Mouse (Mus musculus): ENCODE results near the gene Gm42669. TPM values are rescaled to one million over a fixed set of nuclear protein-coding genes. Genes with fewer than 3 reads are reported as not detected.
A peak's percentile ranks its signal among the peaks of the same experiment; 100 is the strongest.

The Gm42669 gene
- total and polyA plus RNA-seq, 2 experiments from 2014 or later: 0.66 to 0.72 TPM

GRCm38 (mm10) chr5:107480194-107480593 lies 27.2 kb upstream of the Gm42669 start:
- Histone ChIP-seq H3K27ac (ENCODE audit: low read depth, low read length) (no peak overlapping the region), H3K4me1 (ENCODE audit: insufficient read depth, low read length) (no peaks in the 10 kb centered on the region), H3K4me3 (ENCODE audit: low read depth, low read length) (no peak overlapping the region), H3K36me3 (ENCODE audit: insufficient read depth, low read length) (no peaks in the 10 kb centered on the region), H3K9me3 (ENCODE audit: low read length) (no peaks in the 10 kb centered on the region), H3K4me2 (ENCODE audit: low read depth, low read length, poor library complexity, severe bottlenecking) (no peak overlapping the region), H3K27me3 (ENCODE audit: insufficient read depth, low read length) (no peaks in the 10 kb centered on the region), H3K9ac (replicated peaks; ENCODE audit: low read length, poor library complexity, severe bottlenecking) (no peak overlapping the region)
- ATAC-seq (ENCODE audit: low FRiP score) (no peak), DNase-seq (ENCODE audit: low spot score) (no peak)
- TF ChIP-seq CTCF (IDR thresholded peaks at IDR 0.05): no peak
- 94% methylated on average over 2 of the region's 2 CpGs for WGBS

- no peak for ATAC-seq (ENCODE audit: low FRiP score)
- WGBS: 78% methylated on average over 4 of the region's 4 CpGs
- no peak for DNase-seq (ENCODE audit: low spot score)
- no peaks in the 10 kb centered on the region for H3K9me3 ChIP-seq (ENCODE audit: low read length)
- H3K36me3 ChIP-seq (ENCODE audit: insufficient read depth, low read length): no peaks in the 10 kb centered on the region; the same call in 1 of the 2 replicates
- no peak overlapping the region for H3K4me3 ChIP-seq (ENCODE audit: low read depth, low read length)
- no peak overlapping the region for H3K27ac ChIP-seq (ENCODE audit: low read depth, low read length)
- TF ChIP-seq CTCF (IDR thresholded peaks at IDR 0.05): no peak
- H3K4me2 ChIP-seq (ENCODE audit: low read depth, low read length, poor library complexity, severe bottlenecking): no peak overlapping the region
- no peaks in the 10 kb centered on the region for H3K4me1 ChIP-seq (ENCODE audit: insufficient read depth, low read length)
- H3K27me3 ChIP-seq (ENCODE audit: insufficient read depth, low read length): no peaks in the 10 kb centered on the region
- no peak overlapping the region for H3K9ac ChIP-seq (replicated peaks; ENCODE audit: low read length, poor library complexity, severe bottlenecking)
These were observed 18.4 kb upstream of the Gm42669 start for GRCm38 (mm10) chr5:107488996-107489395.

GRCm38 (mm10) chr5:107491036-107491435 lies 16.4 kb upstream of the Gm42669 start:
- no peak overlapping the region for H3K9ac ChIP-seq (replicated peaks; ENCODE audit: low read length, poor library complexity, severe bottlenecking)
- H3K4me2 ChIP-seq (ENCODE audit: low read depth, low read length, poor library complexity, severe bottlenecking): no peak overlapping the region
- H3K27me3 ChIP-seq (ENCODE audit: insufficient read depth, low read length): no peaks in the 10 kb centered on the region
- TF ChIP-seq CTCF (IDR thresholded peaks at IDR 0.05): no peak
- H3K4me3 ChIP-seq (ENCODE audit: low read depth, low read length): no peak overlapping the region
- WGBS: 76% methylated on average over 9 of the region's 9 CpGs
- no peaks in the 10 kb centered on the region for H3K9me3 ChIP-seq (ENCODE audit: low read length)
- H3K27ac ChIP-seq (ENCODE audit: low read depth, low read length): no peak overlapping the region
- DNase-seq (ENCODE audit: low spot score): no peak
- H3K4me1 ChIP-seq (ENCODE audit: insufficient read depth, low read length): no peaks in the 10 kb centered on the region
- no peak for ATAC-seq (ENCODE audit: low FRiP score)
- H3K36me3 ChIP-seq (ENCODE audit: insufficient read depth, low read length): no peaks in the 10 kb centered on the region; the same call in 1 of the 2 replicates

GRCm38 (mm10) chr5:107492471-107492870 lies 14.9 kb upstream of the Gm42669 start:
- ATAC-seq (ENCODE audit: low FRiP score) (no peak), DNase-seq (ENCODE audit: low spot score) (no peak)
- Histone ChIP-seq H3K4me3 (ENCODE audit: low read depth, low read length) (no peak overlapping the region), H3K27ac (ENCODE audit: low read depth, low read length) (no peak overlapping the region), H3K9me3 (ENCODE audit: low read length) (no peaks in the 10 kb centered on the region), H3K36me3 (ENCODE audit: insufficient read depth, low read length) (no peaks in the 10 kb centered on the region; the same call in 1 of the 2 replicates), H3K9ac (replicated peaks; ENCODE audit: low read length, poor library complexity, severe bottlenecking) (no peak overlapping the region), H3K4me1 (ENCODE audit: insufficient read depth, low read length) (no peaks in the 10 kb centered on the region), H3K27me3 (ENCODE audit: insufficient read depth, low read length) (no peaks in the 10 kb centered on the region), H3K4me2 (ENCODE audit: low read depth, low read length, poor library complexity, severe bottlenecking) (no peak overlapping the region)
- WGBS: 87% methylated on average over 2 of the region's 2 CpGs
- TF ChIP-seq CTCF (IDR thresholded peaks at IDR 0.05): no peak

DNA sequence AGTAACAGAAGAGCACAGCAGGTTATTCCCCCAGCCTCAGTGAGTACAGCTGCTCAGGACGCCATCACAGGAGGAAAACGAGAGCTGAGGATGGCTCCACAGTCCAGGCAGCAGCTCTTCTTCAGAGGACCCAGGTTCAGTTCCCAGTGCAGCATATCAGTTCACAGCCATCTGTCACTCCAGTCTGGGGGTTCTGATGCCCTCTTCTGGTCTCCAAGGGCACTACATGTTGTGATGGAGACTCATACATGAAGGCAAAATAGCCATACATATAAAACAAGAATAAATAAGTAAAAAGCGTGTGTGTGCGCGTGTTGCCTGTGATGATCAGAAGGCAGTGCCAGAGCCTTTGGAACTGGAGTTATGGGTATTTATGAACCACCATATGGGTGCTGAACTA lies 12.7 kb upstream of the Gm42669 start:
- no peak overlapping the region for H3K4me2 ChIP-seq (ENCODE audit: low read depth, low read length, poor library complexity, severe bottlenecking)
- H3K9ac ChIP-seq (replicated peaks; ENCODE audit: low read length, poor library complexity, severe bottlenecking): no peak overlapping the region
- no peak overlapping the region for H3K27ac ChIP-seq (ENCODE audit: low read depth, low read length)
- H3K36me3 ChIP-seq (ENCODE audit: insufficient read depth, low read length): no peaks in the 10 kb centered on the region; the same call in 1 of the 2 replicates
- ATAC-seq (ENCODE audit: low FRiP score) (no peak), DNase-seq (ENCODE audit: low spot score) (no peak)
- no peaks in the 10 kb centered on the region for H3K9me3 ChIP-seq (ENCODE audit: low read length)
- peak; percentile 19; the same call in 1 of the 2 replicates for TF ChIP-seq CTCF (IDR thresholded peaks at IDR 0.05)
- no peaks in the 10 kb centered on the region for H3K27me3 ChIP-seq (ENCODE audit: insufficient read depth, low read length)
- WGBS: 97% methylated on average over 5 of the region's 5 CpGs
- no peaks in the 10 kb centered on the region for H3K4me1 ChIP-seq (ENCODE audit: insufficient read depth, low read length)
- no peak overlapping the region for H3K4me3 ChIP-seq (ENCODE audit: low read depth, low read length)

DNA sequence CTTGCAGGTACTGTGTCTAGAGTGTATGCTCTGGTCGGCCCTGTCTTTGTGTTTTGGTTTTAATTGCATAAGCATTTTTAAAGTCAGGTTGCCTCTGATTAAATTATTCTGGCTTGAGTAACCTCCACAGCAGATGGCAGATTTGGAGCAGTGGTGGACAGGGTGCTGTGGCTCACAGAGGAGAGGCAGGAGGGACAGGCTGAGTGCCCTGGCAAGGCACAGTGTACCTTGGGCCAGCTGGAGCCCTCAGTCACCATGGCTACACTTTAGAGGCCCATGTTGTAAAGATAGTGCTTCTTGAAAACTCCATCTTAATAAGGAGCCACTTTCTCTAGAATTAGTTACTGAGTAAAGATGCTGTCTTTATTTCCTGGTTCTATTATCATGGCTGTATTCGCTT lies 11.4 kb upstream of the Gm42669 start:
- DNase-seq (ENCODE audit: low spot score) (no peak), ATAC-seq (ENCODE audit: low FRiP score) (no peak)
- Histone ChIP-seq H3K4me2 (ENCODE audit: low read depth, low read length, poor library complexity, severe bottlenecking) (no peak overlapping the region), H3K4me3 (ENCODE audit: low read depth, low read length) (no peak overlapping the region), H3K9me3 (ENCODE audit: low read length) (no peaks in the 10 kb centered on the region), H3K36me3 (ENCODE audit: insufficient read depth, low read length) (no peaks in the 10 kb centered on the region; the same call in 1 of the 2 replicates), H3K27ac (ENCODE audit: low read depth, low read length) (no peak overlapping the region), H3K4me1 (ENCODE audit: insufficient read depth, low read length) (peaks cover 4% of the 10 kb centered on the region; the same call in 1 of the 2 replicates), H3K27me3 (ENCODE audit: insufficient read depth, low read length) (no peaks in the 10 kb centered on the region), H3K9ac (replicated peaks; ENCODE audit: low read length, poor library complexity, severe bottlenecking) (no peak overlapping the region)
- TF ChIP-seq CTCF (IDR thresholded peaks at IDR 0.05): no peak
- 86% methylated on average over 2 of the region's 2 CpGs for WGBS

All from midbrain, postnatal 0 days (tissue).